Mouse (Mus musculus) stomach, postnatal 0 days (tissue): ENCODE results near the gene Enoph1.

Experiments used
- CTCF ChIP-seq: IDR thresholded peaks from 2 replicates; pipeline ENCODE4 v1.5.1; 2016; ENCODE audit warnings: antibody characterized with exemption, low read depth, mild to moderate bottlenecking, moderate library complexity
- EP300 ChIP-seq: optimal IDR thresholded peaks from 2 replicates; pipeline ENCODE3; 2016; ENCODE audit warnings: antibody characterized with exemption

DNA sequence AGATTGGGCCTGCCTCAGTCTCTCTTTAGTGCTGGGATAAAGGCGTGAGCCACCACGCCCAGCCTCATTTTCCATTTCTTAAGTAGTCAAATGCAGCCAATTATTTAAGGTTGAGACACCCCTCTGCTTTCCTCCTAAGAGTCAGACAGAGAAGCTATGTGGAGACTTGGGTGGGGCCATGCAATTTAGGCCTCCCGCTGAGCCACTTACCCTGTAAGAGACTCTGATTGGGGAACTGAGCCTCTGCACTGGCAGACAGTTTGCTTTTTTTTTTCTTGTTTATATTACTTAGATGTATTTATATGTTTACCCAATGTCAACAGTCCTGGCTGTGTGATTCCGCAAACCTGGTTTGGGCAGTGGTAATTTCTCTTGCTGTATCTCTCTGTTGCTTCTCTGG, 4.2 kb downstream of the Enoph1 start:
- TF ChIP-seq CTCF (no peak), EP300 (no peak)
